Mouse (Mus musculus) spleen, adult 18-20 months (tissue): ENCODE data around the gene Hexim2.
A peak's percentile ranks its signal among the peaks of the same experiment; 100 is the strongest.

Source experiments
- DNase-seq, 2 experiments: peaks; one replicate each; pipeline ENCODE4 v3.0.0; 2022; ENCODE audit warnings: mixed read lengths in 2 of 2

Gene Hexim2

GRCm38 (mm10) chr11:103174411-103174832 lies 42.2 kb downstream of the Hexim2 start:
- DNase-seq: no peak

- peak; percentile 83 to 93 for DNase-seq
These were observed 42.7 kb downstream of the Hexim2 start for GRCm38 (mm10) chr11:103174891-103175391.

GRCm38 (mm10) chr11:103175688-103176442 lies 43.6 kb downstream of the Hexim2 start:
- no peak for DNase-seq

- no peak for DNase-seq
These were observed 44.3 kb downstream of the Hexim2 start for GRCm38 (mm10) chr11:103176510-103176909.

GRCm38 (mm10) chr11:103177216-103177615 lies 45.0 kb downstream of the Hexim2 start:
- no peak for DNase-seq

- DNase-seq: no peak
These were observed 45.7 kb downstream of the Hexim2 start for GRCm38 (mm10) chr11:103177815-103178485.

- no peak for DNase-seq
These were observed 46.5 kb downstream of the Hexim2 start for GRCm38 (mm10) chr11:103178748-103179147.

- no peak for DNase-seq
These were observed 48.2 kb downstream of the Hexim2 start for GRCm38 (mm10) chr11:103180426-103180825.

GRCm38 (mm10) chr11:103181349-103181748 lies 49.1 kb downstream of the Hexim2 start:
- DNase-seq: no peak

GRCm38 (mm10) chr11:103181911-103182310 lies 49.7 kb downstream of the Hexim2 start:
- DNase-seq: no peak

GRCm38 (mm10) chr11:103184891-103185290 lies 52.7 kb downstream of the Hexim2 start:
- DNase-seq: peak; percentile 22 to 67
